Mouse (Mus musculus) neural tube, embryonic 12.5 days (tissue): ENCODE measurements at regions not wholly inside any gene's neighbourhood (a gene's known extent, or its start where the extent isn't known, plus 50 kb on each side); places are given as distances from the start of the nearest gene placed in this dataset.

Experiments used
- ATAC-seq: fragments of 200-750 bp; cut with Nextera tagmentation; 2 replicates; pipeline ENCODE4 v1.8.0; 2017; ENCODE audit warnings: low read depth, mild to moderate bottlenecking, moderate TSS enrichment, moderate library complexity; ENCODE audit not compliant: low FRiP score
- H3K27ac ChIP-seq: fragments of 300-500 bp; sonication (generic); 2 replicates; pipeline ENCODE4 v1.5.1; 2016
- H3K27me3 ChIP-seq: fragments of 300-500 bp; sonication (generic); replicated peaks from 2 replicates; pipeline ENCODE4 v1.6.1; 2016; ENCODE audit warnings: mild to moderate bottlenecking
- H3K36me3 ChIP-seq: fragments of 300-500 bp; sonication (generic); 2 replicates; pipeline ENCODE4 v1.6.1; 2016; ENCODE audit warnings: mild to moderate bottlenecking
- H3K4me1 ChIP-seq: fragments of 300-500 bp; sonication (generic); 2 replicates; pipeline ENCODE4 v1.6.1; 2016
- H3K4me2 ChIP-seq: fragments of 300-500 bp; sonication (generic); replicated peaks from 2 replicates; pipeline ENCODE4 v1.6.1; 2016; ENCODE audit warnings: mild to moderate bottlenecking
- H3K4me3 ChIP-seq: fragments of 300-500 bp; sonication (generic); 2 replicates; pipeline ENCODE4 v1.5.1; 2016
- H3K9ac ChIP-seq: fragments of 300-500 bp; sonication (generic); 2 replicates; pipeline ENCODE4 v1.6.1; 2016; ENCODE audit warnings: mild to moderate bottlenecking
- H3K9me3 ChIP-seq: fragments of 300-500 bp; sonication (generic); 2 replicates; pipeline ENCODE4 v1.6.1; 2016; ENCODE audit warnings: mild to moderate bottlenecking
- WGBS: fragments of 180-500 bp; shearing (Covaris S2); methylation state at CpG from one replicate; pipeline ENCODE4 v1.1.7; 2016; 5-methylcytosine and 5-hydroxymethylcytosine counted together

DNA sequence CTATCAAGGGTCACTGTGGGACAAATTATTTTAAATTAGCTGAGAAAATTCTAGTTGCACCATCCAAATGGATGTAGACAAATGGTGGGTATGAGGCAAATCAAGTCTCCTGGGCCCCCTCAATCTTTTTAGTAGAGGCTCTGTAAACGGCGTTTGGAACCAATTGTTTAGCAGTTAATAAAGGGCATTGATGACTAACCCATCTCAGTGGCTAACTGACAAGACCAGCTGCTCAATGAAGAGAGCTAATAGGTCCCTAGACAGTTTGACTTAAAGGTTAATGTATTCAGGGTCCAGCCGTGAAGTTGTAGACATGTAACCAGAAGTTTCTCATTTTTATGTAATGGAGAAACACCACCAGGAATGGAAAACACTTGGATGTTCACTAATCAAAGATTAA lies 332.6 kb upstream of the Gm21961 start:
- Histone ChIP-seq H3K4me3 (no peak overlapping the region), H3K36me3 (no peaks in the 10 kb centered on the region), H3K27ac (no peak overlapping the region), H3K9me3 (no peaks in the 10 kb centered on the region), H3K27me3 (no peaks in the 10 kb centered on the region), H3K4me1 (no peaks in the 10 kb centered on the region), H3K4me2 (no peak overlapping the region), H3K9ac (no peak overlapping the region)
- WGBS, result 50% methylated on average over 3 of the region's 3 CpGs
- peak; percentile 66 for ATAC-seq

DNA sequence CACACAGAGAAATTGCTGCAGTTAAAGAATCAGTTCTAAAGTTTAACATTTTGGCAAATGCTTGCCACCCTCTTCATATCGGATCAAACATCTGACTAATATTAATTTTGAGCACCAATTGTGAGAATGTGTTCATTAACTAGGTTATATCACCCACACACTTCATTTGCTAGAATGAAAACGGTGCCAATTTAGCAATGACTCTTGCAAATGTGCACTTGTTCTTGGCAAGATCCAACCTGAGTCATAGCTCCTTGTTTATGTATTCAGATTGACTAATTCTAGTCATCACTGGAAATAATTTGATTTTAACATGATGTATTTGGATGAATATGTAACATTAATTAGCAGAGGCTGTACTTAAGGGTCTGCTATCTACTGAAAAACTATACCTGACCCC lies 327.8 kb upstream of the Gm21961 start:
- 79% methylated on average over 2 of the region's 2 CpGs for WGBS

DNA sequence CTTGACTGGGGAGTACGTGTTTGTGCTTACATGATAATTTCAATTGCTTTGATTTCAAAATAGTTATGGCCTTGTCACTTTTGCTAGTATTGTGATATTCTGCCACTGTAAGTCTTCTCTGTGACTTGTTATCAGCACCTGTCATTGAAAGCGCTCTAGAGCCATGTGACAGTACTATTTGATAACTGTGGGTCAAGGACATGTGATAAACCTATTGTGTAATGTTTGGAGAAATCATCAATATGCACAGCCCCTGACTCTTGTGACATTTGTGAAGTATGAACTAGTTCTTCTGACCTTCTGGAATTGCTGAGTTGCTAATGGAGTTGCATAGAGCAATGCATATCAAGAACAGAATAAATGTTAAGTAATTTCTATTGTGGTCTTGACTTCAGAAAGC lies 319.4 kb upstream of the Gm21961 start:
- H3K27me3 ChIP-seq, result no peaks in the 10 kb centered on the region
- WGBS, result 93% methylated on average over 2 of the region's 2 CpGs
- H3K36me3 ChIP-seq, result no peaks in the 10 kb centered on the region
- H3K27ac ChIP-seq, result no peak overlapping the region
- H3K4me2 ChIP-seq, result no peak overlapping the region
- no peak for ATAC-seq
- H3K4me3 ChIP-seq, result no peak overlapping the region
- no peaks in the 10 kb centered on the region for H3K4me1 ChIP-seq
- no peaks in the 10 kb centered on the region for H3K9me3 ChIP-seq
- no peak overlapping the region for H3K9ac ChIP-seq

More for the DNA sequence above, 327.8 kb upstream of the Gm21961 start:
- no peaks in the 10 kb centered on the region for H3K27me3 ChIP-seq
- H3K9me3 ChIP-seq, result no peaks in the 10 kb centered on the region
- no peak for ATAC-seq
- no peaks in the 10 kb centered on the region for H3K36me3 ChIP-seq
- H3K9ac ChIP-seq, result no peak overlapping the region
- H3K27ac ChIP-seq, result no peak overlapping the region
- no peak overlapping the region for H3K4me3 ChIP-seq
- H3K4me1 ChIP-seq, result no peaks in the 10 kb centered on the region
- no peak overlapping the region for H3K4me2 ChIP-seq

DNA sequence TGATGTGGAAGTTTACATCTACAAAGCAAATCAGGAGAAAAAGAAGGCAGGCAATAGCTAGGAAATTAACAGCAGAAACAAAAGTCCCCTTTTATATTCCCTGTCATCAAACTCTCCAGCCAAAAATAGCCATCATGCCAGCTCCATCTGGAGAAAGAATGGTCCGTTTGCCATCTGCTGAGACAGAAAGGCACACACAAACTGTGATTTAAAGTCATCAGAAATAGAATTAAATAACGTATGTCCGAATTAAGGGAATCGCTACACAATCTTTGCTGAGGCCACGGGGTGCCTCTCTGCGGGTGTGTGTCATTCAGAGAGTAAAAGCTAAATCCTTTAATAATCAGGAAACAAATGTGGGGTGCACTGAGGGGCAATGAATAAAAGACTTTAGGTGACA lies 293.4 kb upstream of the Gm21961 start:
- Histone ChIP-seq H3K36me3 (no peaks in the 10 kb centered on the region), H3K27me3 (no peaks in the 10 kb centered on the region), H3K4me1 (no peaks in the 10 kb centered on the region), H3K4me3 (no peak overlapping the region), H3K27ac (no peak overlapping the region), H3K9me3 (no peaks in the 10 kb centered on the region), H3K4me2 (no peak overlapping the region), H3K9ac (no peak overlapping the region)
- no peak for ATAC-seq
- 51% methylated on average over 6 of the region's 6 CpGs for WGBS

DNA sequence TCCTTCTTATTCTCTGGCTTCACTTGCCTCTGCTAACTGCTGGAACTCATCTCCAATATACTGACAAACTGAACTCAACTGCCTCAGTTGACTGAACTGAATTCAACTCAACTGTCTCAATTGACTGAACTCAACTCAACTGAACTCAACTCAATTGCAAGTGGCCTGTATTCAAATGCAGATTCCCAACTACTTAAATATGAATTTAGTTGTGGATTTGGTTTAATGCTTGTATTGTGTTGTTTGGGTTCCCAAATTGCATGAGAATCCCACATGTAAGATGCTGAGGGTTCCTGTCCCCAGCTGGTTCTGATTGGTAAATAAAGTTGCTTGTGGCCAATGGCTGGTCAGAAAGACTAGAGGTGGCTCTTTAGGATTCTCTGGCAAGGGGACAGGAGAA lies 244.1 kb upstream of the Gm21961 start:
- no peak overlapping the region for H3K4me3 ChIP-seq
- H3K9me3 ChIP-seq, result no peaks in the 10 kb centered on the region
- no peak for ATAC-seq
- H3K36me3 ChIP-seq, result no peaks in the 10 kb centered on the region
- H3K27me3 ChIP-seq, result no peaks in the 10 kb centered on the region
- H3K27ac ChIP-seq, result no peak overlapping the region
- H3K4me1 ChIP-seq, result no peaks in the 10 kb centered on the region
- H3K4me2 ChIP-seq, result no peak overlapping the region
- no peak overlapping the region for H3K9ac ChIP-seq

DNA sequence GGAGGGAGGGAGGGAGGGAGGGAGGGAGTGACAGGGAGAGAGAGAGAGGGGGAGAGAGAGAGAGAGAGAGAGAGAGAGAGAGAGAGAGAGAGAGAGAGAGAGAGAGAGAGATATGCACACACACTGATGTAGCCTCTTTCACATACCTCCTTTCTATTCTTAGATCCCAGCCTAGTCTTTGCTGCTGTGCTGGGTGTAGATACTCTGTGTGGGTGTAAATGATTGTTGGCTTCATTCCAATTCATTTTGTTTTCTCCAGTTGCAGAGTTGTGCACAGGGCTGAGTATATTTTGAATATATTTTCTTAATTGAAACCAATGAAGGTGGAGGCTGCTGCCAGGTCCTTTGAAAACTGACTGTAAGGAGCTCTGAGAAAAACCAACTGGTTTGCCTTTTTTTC lies 207.8 kb upstream of the Gm21961 start:
- Histone ChIP-seq H3K9ac (no peak overlapping the region), H3K4me1 (no peaks in the 10 kb centered on the region), H3K4me2 (no peak overlapping the region), H3K9me3 (no peaks in the 10 kb centered on the region), H3K4me3 (no peak overlapping the region), H3K27ac (no peak overlapping the region), H3K36me3 (no peaks in the 10 kb centered on the region), H3K27me3 (no peaks in the 10 kb centered on the region)
- ATAC-seq, result no peak

DNA sequence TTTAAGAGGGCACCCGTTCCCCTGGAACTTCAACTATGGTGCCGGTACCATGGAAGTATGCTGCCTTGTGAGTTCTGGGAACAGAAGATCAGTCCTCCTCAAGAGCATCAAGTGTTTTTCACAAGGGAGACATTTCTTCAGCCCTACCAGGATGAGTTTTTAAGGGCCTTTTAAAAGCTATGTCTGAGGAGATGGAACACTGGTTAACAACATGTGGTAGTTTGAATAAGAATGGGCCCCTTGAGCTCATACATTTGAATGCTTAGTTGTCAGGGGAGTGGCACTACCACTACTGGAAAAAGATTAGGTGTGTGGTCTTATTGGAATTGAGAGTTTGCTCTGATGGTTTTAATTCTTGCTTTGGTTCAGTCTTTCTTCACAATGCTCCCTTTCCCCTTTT lies 203.2 kb upstream of the Gm21961 start:
- H3K9ac ChIP-seq, result no peak overlapping the region
- no peaks in the 10 kb centered on the region for H3K27me3 ChIP-seq

DNA sequence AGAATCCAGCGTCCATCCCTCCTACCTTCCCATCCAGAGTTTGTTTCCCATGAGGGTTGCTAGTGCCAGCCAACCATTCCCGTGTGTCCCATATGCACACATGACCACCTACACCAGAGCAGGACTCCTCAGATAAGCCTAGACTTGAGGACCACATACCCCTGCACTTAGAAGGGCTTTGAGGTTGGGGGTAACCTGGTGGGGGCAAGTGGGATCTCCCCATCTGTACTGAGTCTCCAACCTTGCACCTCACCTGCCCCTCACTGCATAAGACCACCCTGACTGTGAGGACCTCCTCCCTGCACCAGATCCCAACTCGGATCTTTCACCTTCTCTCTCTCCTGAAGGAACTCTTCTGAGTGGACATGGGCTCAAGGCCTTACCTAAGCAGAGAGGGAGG lies 181.6 kb upstream of the Gm21961 start:
- no peak for ATAC-seq

More for the DNA sequence above, 203.2 kb upstream of the Gm21961 start:
- H3K27ac ChIP-seq, result no peak overlapping the region
- no peak for ATAC-seq
- no peaks in the 10 kb centered on the region for H3K36me3 ChIP-seq
- H3K9me3 ChIP-seq, result no peaks in the 10 kb centered on the region
- WGBS, result 97% methylated on average over 2 of the region's 2 CpGs
- no peak overlapping the region for H3K4me3 ChIP-seq
- H3K4me2 ChIP-seq, result no peak overlapping the region
- no peaks in the 10 kb centered on the region for H3K4me1 ChIP-seq

DNA sequence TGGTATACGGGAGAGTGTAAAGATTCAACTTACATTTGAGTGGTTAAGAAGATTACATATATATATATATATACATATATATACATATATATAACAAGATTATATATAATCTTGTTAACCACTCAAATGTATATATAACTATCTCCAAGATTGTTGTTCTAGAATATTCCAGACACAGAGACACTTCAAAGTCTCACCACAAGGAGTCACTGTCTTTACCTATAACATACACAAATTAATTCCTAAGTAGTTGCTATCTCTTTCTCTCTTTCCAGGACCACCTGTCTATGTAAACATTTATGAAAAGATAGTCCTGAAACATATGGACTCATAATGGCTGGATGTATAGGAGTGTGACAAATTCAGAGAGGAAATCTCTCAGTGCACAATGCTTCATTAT lies 178.9 kb upstream of the Gm21961 start:
- H3K27me3 ChIP-seq, result no peaks in the 10 kb centered on the region
- WGBS, result 98% methylated on average over 1 of the region's 1 CpGs
- H3K36me3 ChIP-seq, result no peaks in the 10 kb centered on the region
- no peak overlapping the region for H3K9ac ChIP-seq
- no peak overlapping the region for H3K4me2 ChIP-seq
- no peaks in the 10 kb centered on the region for H3K4me1 ChIP-seq
- no peak overlapping the region for H3K27ac ChIP-seq
- no peak for ATAC-seq
- no peak overlapping the region for H3K4me3 ChIP-seq
- H3K9me3 ChIP-seq, result no peaks in the 10 kb centered on the region

More for the DNA sequence above, 181.6 kb upstream of the Gm21961 start:
- Histone ChIP-seq H3K27me3 (no peaks in the 10 kb centered on the region), H3K27ac (no peak overlapping the region), H3K4me3 (no peak overlapping the region), H3K4me1 (no peaks in the 10 kb centered on the region), H3K9me3 (no peaks in the 10 kb centered on the region), H3K4me2 (no peak overlapping the region), H3K9ac (no peak overlapping the region), H3K36me3 (no peaks in the 10 kb centered on the region)
- WGBS, result 82% methylated on average over 3 of the region's 3 CpGs
